Mouse (Mus musculus) myocyte (in vitro differentiated cells): ENCODE measurements around the gene Scd2.
"Not testable (repeated sequence)": the region's sequence is repeated elsewhere in the genome, so short reads cannot be mapped to it uniquely, and the experiment has no call there.

Experiments used
- CEBPB ChIP-seq: IDR thresholded peaks from 2 replicates; pipeline ENCODE4 v1.6.1; 2011; ENCODE audit warnings: mild to moderate bottlenecking, moderate library complexity; ENCODE audit not compliant: poor library complexity, insufficient read depth, severe bottlenecking
- E2F4 ChIP-seq: IDR thresholded peaks from one replicate; pipeline ENCODE4 v1.6.1; 2011; ENCODE audit warnings: mild to moderate bottlenecking, control low read depth, moderate library complexity; ENCODE audit not compliant: insufficient read depth
- MAX ChIP-seq: IDR thresholded peaks from one replicate; pipeline ENCODE4 v1.6.1; 2011; ENCODE audit warnings: low read depth, mild to moderate bottlenecking, control low read depth
- POLR2A ChIP-seq: IDR thresholded peaks from one replicate; pipeline ENCODE4 v1.6.1; 2011; ENCODE audit warnings: low read depth, mild to moderate bottlenecking, control low read depth, moderate library complexity; ENCODE audit not compliant: insufficient read length
- POLR2AphosphoS2 ChIP-seq: IDR thresholded peaks from one replicate; pipeline ENCODE4 v1.6.1; 2011; ENCODE audit warnings: low read depth, control low read depth; ENCODE audit not compliant: insufficient read length
- TCF12 ChIP-seq: IDR thresholded peaks from one replicate; pipeline ENCODE4 v1.6.1; 2011; ENCODE audit warnings: mild to moderate bottlenecking, control low read depth; ENCODE audit not compliant: poor library complexity, insufficient read depth, severe bottlenecking
- USF1 ChIP-seq: IDR thresholded peaks from one replicate; pipeline ENCODE4 v1.6.1; 2011; ENCODE audit warnings: low read depth, mild to moderate bottlenecking, control low read depth, moderate library complexity

DNA sequence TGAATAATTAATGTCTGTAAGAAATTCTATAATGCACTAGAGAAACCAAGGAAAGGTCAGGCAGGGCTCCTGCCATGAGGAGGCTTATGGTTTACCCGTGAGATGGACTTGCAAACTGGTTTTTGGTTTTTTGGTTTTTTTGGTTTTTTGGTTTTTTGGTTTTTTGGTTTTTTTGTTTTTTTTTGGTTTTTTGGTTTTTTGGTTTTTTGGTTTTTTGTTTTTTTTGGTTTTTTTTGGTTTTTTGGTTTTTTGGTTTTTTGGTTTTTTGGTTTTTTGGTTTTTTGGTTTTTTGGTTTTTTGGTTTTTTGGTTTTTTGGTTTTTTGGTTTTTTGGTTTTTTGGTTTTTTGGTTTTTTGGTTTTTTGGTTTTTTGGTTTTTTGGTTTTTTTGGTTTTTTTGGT is 37.7 kb downstream of the Scd2 start:
- TF ChIP-seq POLR2A, CEBPB, MAX, POLR2AphosphoS2, E2F4, TCF12, USF1: not testable (repeated sequence)
